Mouse (Mus musculus): ENCODE results near the gene Pir.

- TF ChIP-seq GATA1 (IDR thresholded peaks at IDR 0.05; ENCODE audit: low read length) (no peak), TAL1 (IDR thresholded peaks at IDR 0.05; ENCODE audit: low read length) (no peak)
Observed at GRCm38 (mm10) chrX:164398456-164398855, 129.3 kb downstream of the Pir start.
